Mouse (Mus musculus): Measurements from ENCODE around the gene Jmy.

Jmy gene

GRCm38 (mm10) chr13:93380399-93381063 lies 119.1 kb downstream of the Jmy start:
- no peak for DNase-seq (ENCODE audit: inconsistent age in 2 of 2, low spot score in 1 of 2)
